Mouse (Mus musculus) mouse trophoblast stem cell (cell line): ENCODE results near the gene Thbs1.

Experiments
- in situ Hi-C, 2 experiments: fragments of 300-500 bp; cut with MseI, MboI; formaldehyde crosslinking; loops; 2 replicates in 1 of 2; 3 replicates in 1 of 2; pipeline ENCODE4 v1.15.1; 2025

Thbs1 gene

GRCm38 (mm10) chr2:118113808-118114524 lies 2.3 kb downstream of the Thbs1 start:
- in situ Hi-C loops = loop anchor here in 1 of 2 experiments (25.0 kb wide), 1 partner anchor 577 kb away; no protein-coding TSS in a partner anchor

GRCm38 (mm10) chr2:118114671-118115070 lies 3.0 kb downstream of the Thbs1 start:
- in situ Hi-C loops = loop anchor here in 1 of 2 experiments (25.0 kb wide), 1 partner anchor 577 kb away; no protein-coding TSS in a partner anchor

- in situ Hi-C loops = loop anchor here in 1 of 2 experiments (25.0 kb wide), 1 partner anchor 578 kb away; no protein-coding TSS in a partner anchor
These were observed 4.0 kb downstream of the Thbs1 start for GRCm38 (mm10) chr2:118115647-118116046.

GRCm38 (mm10) chr2:118116180-118116579 lies 4.5 kb downstream of the Thbs1 start:
- in situ Hi-C loops = loop anchor here in 1 of 2 experiments (25.0 kb wide), 1 partner anchor 579 kb away; no protein-coding TSS in a partner anchor

- in situ Hi-C loops = loop anchor here in 1 of 2 experiments (25.0 kb wide), 1 partner anchor 580 kb away; no protein-coding TSS in a partner anchor
These were observed 5.1 kb downstream of the Thbs1 start for GRCm38 (mm10) chr2:118116754-118117290.

- in situ Hi-C loops = loop anchor here in 1 of 2 experiments (25.0 kb wide), 1 partner anchor 580 kb away; no protein-coding TSS in a partner anchor
These were observed 5.7 kb downstream of the Thbs1 start for GRCm38 (mm10) chr2:118117401-118117800.

GRCm38 (mm10) chr2:118118045-118118444 lies 6.4 kb downstream of the Thbs1 start:
- in situ Hi-C loops = loop anchor here in 1 of 2 experiments (25.0 kb wide), 1 partner anchor 581 kb away; no protein-coding TSS in a partner anchor

- in situ Hi-C loops = loop anchor here in 1 of 2 experiments (25.0 kb wide), 1 partner anchor 581 kb away; no protein-coding TSS in a partner anchor
These were observed 6.8 kb downstream of the Thbs1 start for GRCm38 (mm10) chr2:118118515-118118914.

GRCm38 (mm10) chr2:118119684-118120083 lies 8.0 kb downstream of the Thbs1 start:
- in situ Hi-C loops = loop anchor here (10.0 to 25.0 kb wide), 2 partner anchors 115 to 582 kb away; no protein-coding TSS in a partner anchor

- in situ Hi-C loops = loop anchor here (10.0 to 25.0 kb wide), 2 partner anchors 115 to 583 kb away; no protein-coding TSS in a partner anchor
These were observed 8.4 kb downstream of the Thbs1 start for GRCm38 (mm10) chr2:118120095-118120494.

- in situ Hi-C loops = loop anchor here (10.0 to 25.0 kb wide), 2 partner anchors 114 to 583 kb away; no protein-coding TSS in a partner anchor
These were observed 9.1 kb downstream of the Thbs1 start for GRCm38 (mm10) chr2:118120751-118121150.

GRCm38 (mm10) chr2:118122291-118122690 lies 10.6 kb downstream of the Thbs1 start:
- in situ Hi-C loops = loop anchor here (10.0 to 25.0 kb wide), 2 partner anchors 113 to 585 kb away; no protein-coding TSS in a partner anchor

GRCm38 (mm10) chr2:118123743-118124142 lies 12.1 kb downstream of the Thbs1 start:
- in situ Hi-C loops = loop anchor here (10.0 to 25.0 kb wide), 2 partner anchors 111 to 586 kb away; no protein-coding TSS in a partner anchor

GRCm38 (mm10) chr2:118124437-118124836 lies 12.8 kb downstream of the Thbs1 start:
- in situ Hi-C loops = loop anchor here (10.0 to 25.0 kb wide), 2 partner anchors 110 to 587 kb away; no protein-coding TSS in a partner anchor

GRCm38 (mm10) chr2:118125211-118125939 lies 13.7 kb downstream of the Thbs1 start:
- in situ Hi-C loops = loop anchor here in 1 of 2 experiments (10.0 kb wide), 1 partner anchor 109 kb away; no protein-coding TSS in a partner anchor

GRCm38 (mm10) chr2:118125943-118126470 lies 14.3 kb downstream of the Thbs1 start:
- in situ Hi-C loops = loop anchor here in 1 of 2 experiments (10.0 kb wide), 1 partner anchor 109 kb away; no protein-coding TSS in a partner anchor

- in situ Hi-C loops = loop anchor here in 1 of 2 experiments (10.0 kb wide), 1 partner anchor 107 kb away; no protein-coding TSS in a partner anchor
These were observed 16.0 kb downstream of the Thbs1 start for GRCm38 (mm10) chr2:118127516-118128288.

GRCm38 (mm10) chr2:118128313-118128712 lies 16.6 kb downstream of the Thbs1 start:
- in situ Hi-C loops = loop anchor here in 1 of 2 experiments (10.0 kb wide), 1 partner anchor 106 kb away; no protein-coding TSS in a partner anchor

- in situ Hi-C loops = no loop called here
These were observed 25.4 kb downstream of the Thbs1 start for GRCm38 (mm10) chr2:118137071-118137470.

- in situ Hi-C loops = no loop called here
These were observed 26.1 kb downstream of the Thbs1 start for GRCm38 (mm10) chr2:118137776-118138175.
